Mouse (Mus musculus) E14TG2a.4 (cell line): Measurements from ENCODE around the gene Dbn1.

Source experiments
- H3K27me3 ChIP-seq: 2 replicates; pipeline ENCODE4 v1.6.1; 2014; ENCODE audit warnings: low read length, control low read depth; ENCODE audit not compliant: insufficient read depth
- H3K36me3 ChIP-seq: 2 replicates; pipeline ENCODE4 v1.6.1; 2014; ENCODE audit warnings: low read length, control low read depth; ENCODE audit not compliant: insufficient read depth
- H3K4me1 ChIP-seq: replicated peaks from 2 replicates; pipeline ENCODE4 v1.6.1; 2014; ENCODE audit warnings: low read depth, low read length, control low read depth
- H3K4me3 ChIP-seq: replicated peaks from 2 replicates; pipeline ENCODE4 v1.5.1; 2014; ENCODE audit warnings: mild to moderate bottlenecking, low read length
- H3K9me3 ChIP-seq: 2 replicates; pipeline ENCODE4 v1.6.1; 2014; ENCODE audit warnings: low read length, control low read depth
- CTCF ChIP-seq: conservative IDR thresholded peaks from 2 replicates; pipeline ENCODE4 v1.5.1; 2014; ENCODE audit warnings: low read length
- NANOG ChIP-seq: IDR thresholded peaks from 2 replicates; pipeline ENCODE4 v1.6.1; 2014; ENCODE audit warnings: borderline replicate concordance, low read length, mixed read lengths
- POU5F1 ChIP-seq: IDR thresholded peaks from 2 replicates; pipeline ENCODE4 v1.6.1; 2014; ENCODE audit warnings: low read length, borderline replicate concordance

Dbn1 gene

DNA sequence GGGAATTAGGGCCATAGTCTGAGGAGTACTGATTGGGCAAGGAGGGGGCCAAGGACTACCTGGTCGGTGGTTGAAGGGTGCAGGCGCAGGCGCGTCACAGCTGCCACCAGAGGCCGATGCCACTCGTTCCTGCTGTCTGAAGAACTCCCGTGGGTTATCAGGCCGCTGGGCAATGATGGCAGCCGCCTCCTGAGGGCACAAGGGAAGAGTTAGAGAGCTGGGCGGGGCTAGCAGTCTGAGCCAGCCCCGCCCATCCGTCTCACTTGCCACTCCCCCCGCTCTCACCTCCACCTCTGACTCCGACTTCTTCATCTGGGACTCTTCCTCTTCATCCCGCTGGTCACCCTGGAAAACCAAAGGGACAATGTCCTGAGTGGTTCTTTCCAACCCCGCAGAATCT, 10.4 kb downstream of the Dbn1 start:
- Histone ChIP-seq H3K9me3 (no peaks in the 10 kb centered on the region), H3K4me1 (peaks cover 49% of the 10 kb centered on the region), H3K27me3 (peaks cover 82% of the 10 kb centered on the region), H3K4me3 (no peak overlapping the region; the same call in 1 of the 2 replicates), H3K36me3 (peaks cover 19% of the 10 kb centered on the region)
- TF ChIP-seq CTCF (no peak), NANOG (no peak)

DNA sequence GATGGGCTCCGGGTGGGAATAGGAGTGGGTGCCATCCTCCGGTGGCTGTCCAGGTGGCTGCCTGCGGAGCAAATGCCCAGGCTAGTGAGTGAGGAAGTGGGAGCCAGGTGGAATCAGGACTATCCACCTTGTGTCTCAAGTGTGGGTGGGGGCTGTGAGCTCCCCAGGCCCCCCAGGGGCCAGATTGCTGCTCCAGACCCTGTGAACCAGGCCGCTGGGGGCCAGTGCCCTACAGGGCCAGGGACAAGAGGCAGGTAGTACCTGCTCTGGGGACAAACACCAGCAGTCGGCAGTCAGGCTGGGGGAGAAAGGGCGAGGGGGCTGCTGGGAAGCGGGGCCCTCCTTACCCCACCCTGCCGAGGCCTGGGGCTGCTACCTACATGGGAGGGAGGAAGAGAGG, 11.7 kb downstream of the Dbn1 start:
- no peak for TF ChIP-seq CTCF
- TF ChIP-seq NANOG = no peak
- no peak for TF ChIP-seq POU5F1
- Histone ChIP-seq H3K27me3 (peaks cover 82% of the 10 kb centered on the region), H3K36me3 (peaks cover 16% of the 10 kb centered on the region), H3K4me1 (peaks cover 38% of the 10 kb centered on the region), H3K4me3 (no peak overlapping the region), H3K9me3 (no peaks in the 10 kb centered on the region)

DNA sequence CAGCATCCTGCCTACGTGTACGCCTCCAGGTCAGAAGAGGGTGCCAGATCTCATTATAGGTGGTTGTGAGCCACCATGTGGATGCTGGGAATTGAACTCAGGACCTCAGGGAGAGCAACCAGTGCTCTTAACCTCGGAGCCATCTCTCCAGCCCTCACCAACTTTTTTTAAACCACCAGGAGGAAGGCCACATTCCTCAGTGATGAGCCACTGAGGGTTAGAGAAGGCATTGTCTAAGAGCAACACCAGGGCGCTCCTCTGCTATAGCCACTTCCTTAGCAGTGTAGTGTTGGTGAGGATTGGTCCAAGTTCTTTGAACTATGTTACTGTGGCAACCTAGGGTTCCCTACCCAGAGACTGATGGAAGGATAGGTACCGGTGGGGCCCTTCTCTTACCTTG, 12.2 kb downstream of the Dbn1 start:
- H3K36me3 ChIP-seq = peaks cover 16% of the 10 kb centered on the region
- peaks cover 83% of the 10 kb centered on the region for H3K27me3 ChIP-seq
- H3K9me3 ChIP-seq = no peaks in the 10 kb centered on the region
- H3K4me1 ChIP-seq = peaks cover 40% of the 10 kb centered on the region
- TF ChIP-seq POU5F1 (no peak), NANOG (no peak), CTCF (no peak)
- H3K4me3 ChIP-seq = no peak overlapping the region

DNA sequence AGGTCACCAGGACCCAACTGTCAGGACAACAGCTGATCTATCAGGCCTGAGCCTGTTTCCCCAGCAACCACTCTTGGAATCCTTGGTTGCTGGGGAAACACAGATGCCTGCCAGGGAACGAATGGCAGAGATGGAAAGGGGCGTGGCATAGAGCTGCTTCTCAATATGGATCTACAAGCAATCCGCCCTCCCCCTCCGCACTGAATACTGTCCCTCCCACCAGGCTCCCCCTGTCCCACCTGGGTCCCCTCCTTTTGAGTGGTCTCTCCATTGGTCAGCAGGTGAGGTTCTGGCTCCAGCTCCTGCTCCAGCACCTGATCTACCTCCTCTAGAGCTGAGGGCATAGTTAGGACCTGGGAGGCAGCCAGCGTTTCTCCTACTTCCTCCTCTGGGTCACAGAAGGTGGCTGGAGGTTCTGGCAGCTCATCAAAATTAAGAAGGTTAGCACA, 13.3 kb downstream of the Dbn1 start:
- H3K4me3 ChIP-seq = no peak overlapping the region
- TF ChIP-seq POU5F1 (no peak), CTCF (no peak), NANOG (no peak)
- peaks cover 44% of the 10 kb centered on the region for H3K4me1 ChIP-seq
- H3K27me3 ChIP-seq = peaks cover 85% of the 10 kb centered on the region
- no peaks in the 10 kb centered on the region for H3K9me3 ChIP-seq
- peaks cover 16% of the 10 kb centered on the region for H3K36me3 ChIP-seq

DNA sequence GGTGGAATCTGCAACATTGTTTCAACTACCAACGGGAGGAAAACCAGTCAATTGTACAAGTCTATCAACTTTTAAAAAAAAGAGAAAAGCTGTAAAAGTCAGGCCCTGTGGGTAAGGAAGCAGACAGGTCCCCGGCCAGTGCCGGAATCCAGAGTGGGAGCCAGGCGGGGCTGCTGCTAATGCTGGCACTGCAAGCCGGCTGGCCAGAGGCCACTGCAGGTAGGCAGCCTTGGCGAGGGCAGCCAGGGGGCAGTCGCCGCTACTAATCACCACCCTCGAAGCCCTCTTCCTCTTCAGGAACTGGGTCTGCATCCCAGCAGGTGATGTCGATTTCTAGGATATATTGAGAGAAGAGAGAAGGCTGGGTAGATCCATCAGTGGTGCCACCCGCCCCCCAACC, 13.9 kb downstream of the Dbn1 start:
- no peak for TF ChIP-seq NANOG
- TF ChIP-seq POU5F1 = no peak
- TF ChIP-seq CTCF = no peak
- Histone ChIP-seq H3K36me3 (peaks cover 16% of the 10 kb centered on the region), H3K27me3 (peaks cover 87% of the 10 kb centered on the region), H3K9me3 (no peaks in the 10 kb centered on the region), H3K4me1 (peaks cover 44% of the 10 kb centered on the region), H3K4me3 (no peak overlapping the region)

DNA sequence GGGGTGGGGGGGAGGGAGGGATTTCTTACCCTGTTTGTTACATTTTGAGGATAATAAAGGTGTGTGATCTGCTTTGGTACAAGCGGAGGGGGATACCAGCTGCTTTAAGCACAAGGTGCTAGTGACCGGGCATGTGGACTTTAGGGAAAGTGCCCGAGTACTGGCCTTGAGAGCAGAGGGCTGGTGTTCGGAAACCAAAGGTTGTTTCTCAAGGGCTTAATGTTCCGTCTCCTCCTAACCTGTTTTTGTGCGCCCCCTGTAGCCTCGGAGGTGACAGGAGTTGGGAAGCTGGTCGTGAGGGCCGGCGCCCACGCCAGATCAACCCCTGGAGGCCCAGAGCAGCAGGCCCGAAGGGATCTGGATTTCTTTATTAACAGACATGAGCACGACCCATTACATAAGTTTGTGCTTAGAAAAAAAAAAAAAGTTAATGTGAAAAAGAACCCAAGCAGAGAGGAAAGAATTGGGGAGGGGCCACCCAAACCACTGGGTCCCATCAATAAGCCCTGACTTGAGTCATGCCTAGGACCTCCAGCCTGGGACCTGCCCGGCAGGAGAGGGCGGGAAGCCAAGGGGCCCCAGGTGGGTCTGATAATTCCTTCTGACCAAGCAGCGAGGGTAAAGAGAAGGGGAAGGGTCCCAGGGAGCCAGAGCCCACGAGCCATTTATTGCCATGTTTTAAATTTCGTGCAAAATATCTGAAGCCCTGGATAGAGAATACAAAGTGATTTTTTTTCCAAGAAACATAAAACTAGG, 14.7 kb downstream of the Dbn1 start:
- Histone ChIP-seq H3K9me3 (no peaks in the 10 kb centered on the region), H3K4me1 (peaks cover 44% of the 10 kb centered on the region), H3K36me3 (peaks cover 16% of the 10 kb centered on the region), H3K4me3 (peak overlapping the region; percentile 90), H3K27me3 (peaks cover 90% of the 10 kb centered on the region)
- no peak for TF ChIP-seq CTCF
- TF ChIP-seq POU5F1 = no peak
- no peak for TF ChIP-seq NANOG

DNA sequence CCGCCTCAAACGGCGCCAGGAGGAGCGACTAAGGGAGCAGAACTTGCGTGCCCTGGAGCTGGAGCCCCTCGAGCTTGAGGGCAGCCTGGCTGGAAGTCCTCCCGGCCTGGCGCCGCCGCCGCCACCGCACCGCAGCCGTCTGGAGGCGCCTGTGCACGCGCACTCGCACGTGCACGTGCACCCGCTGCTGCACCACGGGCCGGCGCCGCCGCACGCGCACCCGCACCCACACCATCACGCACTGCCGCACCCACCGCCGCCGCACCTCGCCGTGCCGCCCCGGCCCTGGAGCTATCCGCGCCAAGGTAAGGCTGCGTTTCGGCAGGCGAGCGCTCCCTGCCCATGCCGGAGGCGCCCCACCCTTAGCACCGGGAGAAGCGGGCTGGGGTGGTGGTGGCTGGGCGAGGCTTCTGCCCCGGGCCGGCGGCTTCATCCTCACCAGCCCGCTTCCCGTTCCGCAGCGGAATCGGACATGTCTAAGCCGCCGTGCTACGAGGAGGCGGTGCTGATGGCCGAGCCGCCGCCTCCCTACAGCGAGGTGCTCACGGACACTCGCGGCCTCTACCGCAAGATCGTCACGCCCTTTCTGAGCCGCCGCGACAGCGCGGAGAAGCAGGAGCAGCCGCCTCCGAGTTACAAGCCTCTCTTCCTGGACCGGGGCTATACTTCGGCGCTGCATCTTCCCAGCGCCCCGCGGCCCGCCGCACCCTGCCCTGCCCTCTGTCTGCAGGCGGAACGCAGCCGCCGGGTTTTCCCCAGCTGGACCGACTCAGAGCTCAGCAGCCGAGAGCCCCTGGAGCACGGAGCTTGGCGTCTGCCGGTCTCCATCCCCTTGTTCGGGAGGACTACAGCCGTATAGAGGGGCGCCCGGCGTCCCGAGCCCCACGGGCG, 15.5 kb downstream of the Dbn1 start:
- Histone ChIP-seq H3K27me3 (peaks cover 94% of the 10 kb centered on the region), H3K9me3 (no peaks in the 10 kb centered on the region), H3K36me3 (peaks cover 16% of the 10 kb centered on the region), H3K4me1 (peaks cover 37% of the 10 kb centered on the region), H3K4me3 (peak overlapping the region; percentile 90)
- TF ChIP-seq POU5F1 (no peak), CTCF (no peak), NANOG (no peak)

DNA sequence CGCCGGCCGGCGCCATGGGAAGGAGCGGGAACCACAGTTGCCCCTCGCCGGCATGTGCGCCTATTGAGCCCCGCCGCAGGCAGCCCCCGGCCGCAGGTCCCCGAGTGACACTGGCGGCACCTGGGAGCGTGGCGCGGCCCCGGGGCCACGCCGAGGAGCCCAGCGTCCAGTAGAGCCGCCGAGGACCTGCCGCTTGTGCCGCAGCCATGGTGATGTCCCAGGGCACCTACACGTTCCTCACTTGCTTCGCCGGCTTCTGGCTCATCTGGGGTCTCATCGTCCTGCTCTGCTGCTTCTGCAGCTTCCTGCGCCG, 16.1 kb downstream of the Dbn1 start:
- TF ChIP-seq POU5F1 (no peak), NANOG (no peak), CTCF (no peak)

More for the DNA sequence above, 16.1 kb downstream of the Dbn1 start:
- no peaks in the 10 kb centered on the region for H3K9me3 ChIP-seq
- peaks cover 33% of the 10 kb centered on the region for H3K4me1 ChIP-seq
- H3K4me3 ChIP-seq = peak overlapping the region; percentile 90
- peaks cover 94% of the 10 kb centered on the region for H3K27me3 ChIP-seq
- peaks cover 22% of the 10 kb centered on the region for H3K36me3 ChIP-seq
